Mouse (Mus musculus): ENCODE measurements around the gene Ldlrad3.

Ldlrad3 gene

GRCm38 (mm10) chr2:102142654-102143271, 43.4 kb downstream of the Ldlrad3 start:
- DNase-seq = no peak

- DNase-seq = peak; percentile 50 to 59
Observed at GRCm38 (mm10) chr2:102142197-102142623, 44.0 kb downstream of the Ldlrad3 start.

- DNase-seq = no peak
Observed at GRCm38 (mm10) chr2:102141199-102141598, 45.0 kb downstream of the Ldlrad3 start.

- DNase-seq = no peak
Observed at GRCm38 (mm10) chr2:102137922-102138321, 48.3 kb downstream of the Ldlrad3 start.

GRCm38 (mm10) chr2:102136184-102136583, 50.0 kb downstream of the Ldlrad3 start:
- DNase-seq = no peak

- peak in 1 of 2 experiments; percentile 43 for DNase-seq
Observed at GRCm38 (mm10) chr2:102134510-102135262, 51.5 kb downstream of the Ldlrad3 start.

- DNase-seq = peak in 1 of 2 experiments; percentile 59
Observed at GRCm38 (mm10) chr2:102132945-102133558, 53.1 kb downstream of the Ldlrad3 start.

GRCm38 (mm10) chr2:102130198-102130845, 55.9 kb downstream of the Ldlrad3 start:
- DNase-seq = peak in 1 of 2 experiments; percentile 35

- no peak for DNase-seq
Observed at GRCm38 (mm10) chr2:102129235-102129634, 57.0 kb downstream of the Ldlrad3 start.

- peak in 1 of 2 experiments; percentile 78 for DNase-seq
Observed at GRCm38 (mm10) chr2:102128500-102129030, 57.6 kb downstream of the Ldlrad3 start.

- DNase-seq = peak in 1 of 2 experiments; percentile 35
Observed at GRCm38 (mm10) chr2:102127791-102128387, 58.3 kb downstream of the Ldlrad3 start.

GRCm38 (mm10) chr2:102127221-102127620, 59.0 kb downstream of the Ldlrad3 start:
- no peak for DNase-seq

GRCm38 (mm10) chr2:102126076-102126475, 60.1 kb downstream of the Ldlrad3 start:
- no peak for DNase-seq

- DNase-seq = no peak
Observed at GRCm38 (mm10) chr2:102125042-102125441, 61.1 kb downstream of the Ldlrad3 start.

GRCm38 (mm10) chr2:102122146-102122515, 64.1 kb downstream of the Ldlrad3 start:
- DNase-seq = no peak

GRCm38 (mm10) chr2:102121440-102122145, 64.6 kb downstream of the Ldlrad3 start:
- DNase-seq = no peak

GRCm38 (mm10) chr2:102119751-102120505, 66.3 kb downstream of the Ldlrad3 start:
- no peak for DNase-seq

- DNase-seq = peak in 1 of 2 experiments; percentile 66
Observed at GRCm38 (mm10) chr2:102118988-102119460, 67.2 kb downstream of the Ldlrad3 start.

- DNase-seq = no peak
Observed at GRCm38 (mm10) chr2:102117402-102117760, 68.8 kb downstream of the Ldlrad3 start.

- peak; percentile 55 to 77 for DNase-seq
Observed at GRCm38 (mm10) chr2:102116521-102117401, 69.4 kb downstream of the Ldlrad3 start.

Measured in lung, postnatal 4 days (tissue).